Mouse (Mus musculus) midbrain, embryonic 10.5 days (tissue): Measurements from ENCODE around the gene Sez6l2. TPM values are rescaled to one million over a fixed set of nuclear protein-coding genes. Genes with fewer than 3 reads are reported as not detected.
"Not testable (repeated sequence)": the region's sequence is repeated elsewhere in the genome, so short reads cannot be mapped to it uniquely, and the experiment has no call there.

Source experiments
- DNase-seq: peaks from one replicate; pipeline ENCODE4 v3.0.0-alpha.2; 2017; ENCODE audit warnings: low spot score
- H3K27ac ChIP-seq: fragments of 300-500 bp; sonication (generic); replicated peaks from 2 replicates; pipeline ENCODE4 v1.5.1; 2016; ENCODE audit warnings: mild to moderate bottlenecking
- H3K27me3 ChIP-seq: fragments of 300-500 bp; sonication (generic); 2 replicates; pipeline ENCODE4 v1.6.1; 2016; ENCODE audit warnings: low read depth, mild to moderate bottlenecking; ENCODE audit not compliant: poor library complexity, severe bottlenecking
- H3K36me3 ChIP-seq: fragments of 300-500 bp; sonication (generic); 2 replicates; pipeline ENCODE4 v1.6.1; 2016; ENCODE audit warnings: mild to moderate bottlenecking, moderate library complexity
- H3K4me1 ChIP-seq: fragments of 300-500 bp; sonication (generic); 2 replicates; pipeline ENCODE4 v1.6.1; 2016
- H3K4me3 ChIP-seq: fragments of 300-500 bp; sonication (generic); 2 replicates; pipeline ENCODE4 v1.5.1; 2016; ENCODE audit warnings: mild to moderate bottlenecking, moderate library complexity
- H3K9me3 ChIP-seq: fragments of 300-500 bp; sonication (generic); replicated peaks from 2 replicates; pipeline ENCODE4 v1.6.1; 2016; ENCODE audit warnings: mild to moderate bottlenecking
- WGBS: fragments of 180-500 bp; shearing (Covaris S2); methylation state at CpG from one replicate; pipeline ENCODE4 v1.1.7; 2016; 5-methylcytosine and 5-hydroxymethylcytosine counted together
- polyA plus RNA-seq: library from polyadenylated mRNA; unstranded; fragments of >200 nt; fragmentation: Nextera tagmentation; extraction: Ambion mirVana; gene quantifications from 2 replicates; pipeline ENCODE4 v1.2.1, GENCODE M21; 2016

Sez6l2 gene
- 2.0 and 4.6 TPM in 2 replicates for polyA plus RNA-seq

GRCm38 (mm10) chr7:126949793-126950646 is at the start of gene Sez6l2:
Gene Sez6l2, plus strand, starts transcription at chr7:126950563.
- Histone ChIP-seq H3K4me3 (peak within 1 kb of the TSS; percentile 66), H3K27me3 (peaks cover 54% of the 10 kb centered on the region), H3K9me3 (no peaks in the 10 kb centered on the region), H3K4me1 (peaks cover 37% of the 10 kb centered on the region), H3K36me3 (peaks cover 8% of the 10 kb centered on the region), H3K27ac (peak within 1 kb of the TSS; percentile 76)
- WGBS: under 1% methylated on average over 42 of the region's 42 CpGs
- peak; percentile 92 for DNase-seq

- WGBS: 81% methylated on average over 3 of the region's 3 CpGs
- H3K9me3 ChIP-seq: no peaks in the 10 kb centered on the region
- no peak overlapping the region for H3K27ac ChIP-seq
- no peak overlapping the region for H3K4me3 ChIP-seq
- no peaks in the 10 kb centered on the region for H3K4me1 ChIP-seq
- H3K36me3 ChIP-seq: peaks cover 15% of the 10 kb centered on the region; the same call in 1 of the 2 replicates
- no peaks in the 10 kb centered on the region for H3K27me3 ChIP-seq
- no peak for DNase-seq
Observed at GRCm38 (mm10) chr7:126905590-126905989, 44.8 kb upstream of the Sez6l2 start.

GRCm38 (mm10) chr7:126914844-126915243 is 35.5 kb upstream of the Sez6l2 start:
- Histone ChIP-seq H3K4me1 (no peaks in the 10 kb centered on the region), H3K36me3 (peaks cover 8% of the 10 kb centered on the region; the same call in 1 of the 2 replicates), H3K9me3 (no peaks in the 10 kb centered on the region), H3K27ac (no peak overlapping the region), H3K4me3 (no peak overlapping the region), H3K27me3 (no peaks in the 10 kb centered on the region; the same call in 1 of the 2 replicates)
- 94% methylated on average over 3 of the region's 3 CpGs for WGBS
- DNase-seq: no peak

GRCm38 (mm10) chr7:126918356-126918755 is 32.0 kb upstream of the Sez6l2 start:
- DNase-seq, H3K27ac ChIP-seq, H3K27me3 ChIP-seq, H3K36me3 ChIP-seq, H3K9me3 ChIP-seq, H3K4me3 ChIP-seq: not testable (repeated sequence)
- peaks cover 28% of the 10 kb centered on the region for H3K4me1 ChIP-seq
- 65% methylated on average over 4 of the region's 4 CpGs for WGBS

GRCm38 (mm10) chr7:126919973-126920372 is 30.4 kb upstream of the Sez6l2 start:
- Histone ChIP-seq H3K27ac (no peak overlapping the region), H3K27me3 (no peaks in the 10 kb centered on the region; the same call in 1 of the 2 replicates), H3K36me3 (no peaks in the 10 kb centered on the region), H3K9me3 (no peaks in the 10 kb centered on the region), H3K4me3 (peak overlapping the region; percentile 20; the same call in 1 of the 2 replicates), H3K4me1 (peaks cover 37% of the 10 kb centered on the region)
- DNase-seq: no peak
- 87% methylated on average over 4 of the region's 4 CpGs for WGBS

GRCm38 (mm10) chr7:126921563-126921962 is 28.8 kb upstream of the Sez6l2 start:
- Histone ChIP-seq H3K27ac (peak overlapping the region; percentile 90), H3K4me1 (peaks cover 37% of the 10 kb centered on the region), H3K9me3 (no peaks in the 10 kb centered on the region), H3K4me3 (peak overlapping the region; percentile 49), H3K27me3 (no peaks in the 10 kb centered on the region), H3K36me3 (no peaks in the 10 kb centered on the region)
- no peak for DNase-seq
- WGBS: 78% methylated on average over 2 of the region's 2 CpGs

- H3K9me3 ChIP-seq: no peaks in the 10 kb centered on the region
- H3K4me1 ChIP-seq: peaks cover 37% of the 10 kb centered on the region
- peak within 1 kb of the TSS; percentile 49 for H3K4me3 ChIP-seq
- WGBS: 54% methylated on average over 5 of the region's 5 CpGs
- H3K27ac ChIP-seq: peak within 1 kb of the TSS; percentile 90
- DNase-seq: peak; percentile 51
- no peaks in the 10 kb centered on the region for H3K36me3 ChIP-seq
- no peaks in the 10 kb centered on the region for H3K27me3 ChIP-seq
Observed at GRCm38 (mm10) chr7:126922624-126923060, 27.7 kb upstream of the Sez6l2 start, which contains the start of gene Tmem219. Gene Tmem219, minus strand, starts transcription at chr7:126922917.

- WGBS: 64% methylated on average over 5 of the region's 5 CpGs
- H3K36me3 ChIP-seq: no peaks in the 10 kb centered on the region
- H3K9me3 ChIP-seq: no peaks in the 10 kb centered on the region
- H3K27me3 ChIP-seq: no peaks in the 10 kb centered on the region
- H3K4me1 ChIP-seq: peaks cover 44% of the 10 kb centered on the region
- DNase-seq: no peak
- H3K27ac ChIP-seq: peak overlapping the region; percentile 90
- no peak overlapping the region for H3K4me3 ChIP-seq
Observed at GRCm38 (mm10) chr7:126923999-126924398, 26.4 kb upstream of the Sez6l2 start.

- H3K9me3 ChIP-seq: no peaks in the 10 kb centered on the region
- H3K36me3 ChIP-seq: peaks cover 11% of the 10 kb centered on the region
- no peak overlapping the region for H3K27ac ChIP-seq
- no peaks in the 10 kb centered on the region for H3K27me3 ChIP-seq
- no peak overlapping the region for H3K4me3 ChIP-seq
- 62% methylated on average over 3 of the region's 3 CpGs for WGBS
- H3K4me1 ChIP-seq: peaks cover 49% of the 10 kb centered on the region
- no peak for DNase-seq
Observed at GRCm38 (mm10) chr7:126926299-126926698, 24.1 kb upstream of the Sez6l2 start.

GRCm38 (mm10) chr7:126928384-126929037 is 21.9 kb upstream of the Sez6l2 start, which contains the start of gene Kctd13:
Gene Kctd13, plus strand, starts transcription at chr7:126928879.
- Histone ChIP-seq H3K4me3 (peak within 1 kb of the TSS; percentile 94), H3K36me3 (peaks cover 32% of the 10 kb centered on the region), H3K9me3 (no peaks in the 10 kb centered on the region), H3K4me1 (peaks cover 33% of the 10 kb centered on the region), H3K27me3 (no peaks in the 10 kb centered on the region), H3K27ac (peak within 1 kb of the TSS; percentile 88)
- DNase-seq: peak; percentile 91
- WGBS: 5% methylated on average over 56 of the region's 56 CpGs

- 0% methylated on average over 27 of the region's 27 CpGs for WGBS
- peak overlapping the region; percentile 94 for H3K4me3 ChIP-seq
- no peak for DNase-seq
- H3K4me1 ChIP-seq: peaks cover 28% of the 10 kb centered on the region
- H3K9me3 ChIP-seq: no peaks in the 10 kb centered on the region
- H3K36me3 ChIP-seq: peaks cover 37% of the 10 kb centered on the region
- H3K27me3 ChIP-seq: no peaks in the 10 kb centered on the region
- peak overlapping the region; percentile 88 for H3K27ac ChIP-seq
Observed at GRCm38 (mm10) chr7:126929046-126929445, 21.3 kb upstream of the Sez6l2 start.

GRCm38 (mm10) chr7:126932652-126933051 is 17.7 kb upstream of the Sez6l2 start:
- Histone ChIP-seq H3K4me1 (peaks cover 24% of the 10 kb centered on the region), H3K4me3 (no peak overlapping the region), H3K9me3 (no peaks in the 10 kb centered on the region; the same call in 1 of the 2 replicates), H3K27ac (no peak overlapping the region), H3K27me3 (no peaks in the 10 kb centered on the region), H3K36me3 (peaks cover 71% of the 10 kb centered on the region)
- no peak for DNase-seq
- WGBS: 91% methylated on average over 2 of the region's 2 CpGs
